Mouse (Mus musculus) left cerebral cortex, adult 18-20 months (tissue): ENCODE data around the gene Rce1. TPM values are rescaled to one million over a fixed set of nuclear protein-coding genes. Genes with fewer than 3 reads are reported as not detected.
A peak's percentile ranks its signal among the peaks of the same experiment; 100 is the strongest.
"Not testable (repeated sequence)": the region's sequence is repeated elsewhere in the genome, so short reads cannot be mapped to it uniquely, and the experiment has no call there.

Experiments used
- DNase-seq, 2 experiments: peaks; one replicate each; pipeline ENCODE4 v3.0.0; 2021 to 2022; ENCODE audit warnings: low spot score in 2 of 2, mixed read lengths in 1 of 2
- total RNA-seq, 2 experiments: library from RNA; stranded (reverse); gene quantifications; 2 replicates each; pipeline ENCODE4 v1.2.3; 2021

The Rce1 gene
- total RNA-seq, 2 experiments from 2014 or later, result 27.3 to 27.7 TPM

DNA sequence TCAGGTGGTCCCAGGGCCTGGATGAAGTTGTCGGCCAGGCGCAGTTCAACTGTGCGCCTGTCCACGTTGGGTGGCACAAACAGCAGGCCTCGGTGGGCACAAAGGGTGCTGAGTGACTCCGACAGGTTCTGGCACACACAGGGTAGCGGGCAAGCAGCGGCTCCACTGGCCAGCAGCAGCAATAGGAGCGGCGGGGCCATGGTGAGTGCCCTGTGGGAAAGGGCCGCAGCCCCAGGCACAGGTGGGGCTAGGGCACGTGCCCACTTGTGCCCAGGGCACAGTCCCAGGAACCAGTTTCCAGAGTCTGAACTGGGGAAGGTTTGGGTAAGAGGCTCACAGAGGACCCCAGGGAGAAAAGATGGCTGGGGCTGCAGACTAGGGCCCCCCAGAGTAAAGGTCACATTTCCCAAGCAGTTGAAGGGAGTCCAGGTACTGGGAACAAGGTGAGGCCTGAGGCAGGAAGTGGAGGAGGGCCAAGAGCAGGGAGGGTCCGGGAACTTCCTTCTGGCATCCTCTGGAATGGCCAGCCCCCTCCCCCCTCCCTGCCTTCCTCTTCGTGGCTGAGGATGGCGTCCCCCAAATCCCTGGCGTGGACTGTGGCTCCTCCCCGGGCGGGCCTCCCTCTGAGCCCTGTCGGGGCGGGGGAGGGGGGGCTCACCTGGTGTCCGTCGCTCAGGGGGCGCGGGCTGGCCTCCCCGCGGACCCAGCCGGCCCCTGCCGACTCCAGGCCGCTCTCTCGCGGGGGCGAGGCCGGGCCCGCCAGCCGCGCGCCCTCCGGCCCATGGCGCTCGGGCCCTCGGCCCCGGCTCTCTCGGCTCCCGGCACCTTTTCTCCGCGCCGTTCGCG, 10.9 kb downstream of the Rce1 start:
- DNase-seq, result no peak

- no peak for DNase-seq
Observed at GRCm38 (mm10) chr19:4613464-4614304, 11.8 kb downstream of the Rce1 start.

DNA sequence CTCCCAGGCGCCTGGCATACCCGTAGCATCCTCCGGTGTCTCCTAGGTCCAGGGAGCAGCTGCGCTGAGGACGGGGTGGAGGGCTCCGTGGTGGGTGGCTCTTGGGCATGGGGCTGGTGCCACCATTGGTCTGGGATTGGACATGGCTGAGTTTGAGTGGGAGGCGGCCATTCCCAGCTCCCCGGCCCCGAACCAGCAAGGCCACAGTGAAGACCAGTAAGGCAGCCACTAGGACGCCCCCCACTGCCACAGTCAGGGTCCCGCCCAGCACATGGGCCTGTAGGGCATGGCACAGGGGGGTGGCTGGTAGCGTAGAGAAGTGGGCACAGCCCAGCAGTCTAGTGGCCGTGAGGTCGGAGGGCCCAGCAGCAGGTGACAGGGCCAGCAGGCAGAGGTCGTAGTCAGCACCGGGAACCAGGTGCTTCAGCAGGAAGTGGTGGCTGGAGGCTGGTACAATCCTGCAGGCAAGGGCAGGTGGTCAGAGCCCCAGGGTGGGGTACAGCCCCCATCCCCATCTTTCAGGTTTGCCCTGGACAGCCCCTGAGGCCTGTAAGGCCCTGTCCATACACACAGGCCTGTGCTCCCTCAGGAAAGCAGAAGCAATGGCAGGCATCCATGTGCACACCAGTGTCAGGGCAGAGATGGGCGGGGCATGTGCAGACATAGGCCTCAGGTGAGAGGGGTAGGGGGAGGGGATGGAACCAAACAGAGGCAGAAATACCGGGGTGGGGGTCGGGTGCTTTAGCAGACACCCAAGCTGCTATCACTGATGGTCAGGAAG, 13.1 kb downstream of the Rce1 start:
- no peak for DNase-seq

DNA sequence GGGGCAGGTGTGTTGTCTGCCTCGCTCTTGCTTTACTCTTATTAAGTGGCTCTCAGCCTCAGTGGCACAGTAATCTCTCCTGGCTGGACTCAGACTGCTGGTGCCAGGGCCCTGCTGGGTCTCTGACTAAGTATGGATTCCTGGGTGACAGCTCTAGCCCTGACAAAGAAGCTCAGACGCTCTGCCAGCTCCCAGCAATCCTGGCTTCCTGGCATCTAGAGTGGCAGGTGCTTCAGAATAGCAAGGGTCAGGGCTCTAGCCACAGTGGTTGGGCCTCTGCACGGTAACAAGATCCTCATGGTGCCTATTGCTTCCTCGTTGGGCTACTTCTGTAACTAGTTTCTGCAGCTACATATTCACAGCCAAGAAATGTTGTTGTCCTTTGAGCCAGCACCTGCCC, 15.3 kb downstream of the Rce1 start:
- no peak for DNase-seq

DNA sequence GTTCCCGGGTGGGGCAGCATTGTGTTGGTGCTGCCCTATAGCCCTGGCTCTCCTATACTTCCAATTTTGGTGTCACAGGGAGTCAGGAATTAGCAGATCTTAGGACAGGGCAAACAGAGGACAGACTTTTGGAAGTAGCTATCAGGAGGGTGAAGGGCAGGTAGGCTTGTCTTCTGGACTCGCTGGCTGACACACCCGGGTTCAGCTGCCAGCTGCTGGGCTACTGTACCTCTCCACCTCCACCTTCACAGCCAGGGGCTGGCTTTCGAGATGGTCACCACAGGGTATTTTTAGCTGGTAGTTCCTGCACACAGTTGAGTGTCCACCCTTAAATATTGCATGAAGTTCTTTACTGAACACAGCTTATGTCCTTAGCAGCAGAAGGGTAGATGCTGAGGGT, 16.9 kb downstream of the Rce1 start:
- DNase-seq, result no peak

DNA sequence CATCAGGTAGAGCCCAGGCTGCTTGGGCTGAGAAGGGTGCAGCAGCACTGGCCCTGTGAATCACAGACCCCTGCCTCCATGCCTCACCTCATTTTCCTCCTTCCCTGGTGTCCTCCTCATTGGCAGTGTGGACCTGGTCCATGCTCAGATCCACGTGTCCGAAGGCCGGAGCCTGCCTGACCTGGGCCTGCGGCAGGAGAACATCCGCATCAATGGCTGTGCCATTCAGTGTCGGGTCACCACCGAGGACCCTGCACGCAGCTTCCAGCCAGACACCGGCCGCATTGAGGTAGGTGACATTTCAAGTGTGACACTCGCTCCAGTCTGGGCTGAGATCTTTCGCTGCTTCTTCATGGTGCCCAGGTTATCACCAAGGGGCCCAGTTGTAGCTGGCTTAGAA, 18.0 kb downstream of the Rce1 start:
- DNase-seq, result no peak

GRCm38 (mm10) chr19:4605654-4606053, 19.8 kb downstream of the Rce1 start:
- no peak for DNase-seq

- DNase-seq, result no peak
Observed at GRCm38 (mm10) chr19:4603801-4604723, 21.4 kb downstream of the Rce1 start.

DNA sequence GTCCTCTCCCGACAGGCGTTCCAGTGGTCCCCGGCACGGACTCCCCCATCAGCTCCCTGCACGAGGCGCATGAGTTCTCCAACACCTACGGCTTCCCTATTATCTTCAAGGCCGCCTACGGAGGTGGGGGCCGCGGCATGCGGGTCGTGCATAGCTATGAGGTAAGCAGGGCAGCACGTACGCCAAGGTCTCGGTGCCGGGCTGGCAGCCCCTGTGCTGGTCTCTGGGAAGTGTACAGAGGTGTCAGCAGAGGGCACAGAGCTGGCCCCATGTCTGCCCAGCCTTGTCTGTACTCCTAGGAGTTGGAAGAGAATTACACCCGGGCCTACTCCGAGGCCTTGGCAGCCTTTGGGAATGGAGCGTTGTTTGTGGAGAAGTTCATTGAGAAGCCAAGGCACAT, 23.0 kb downstream of the Rce1 start:
- no peak for DNase-seq

DNA sequence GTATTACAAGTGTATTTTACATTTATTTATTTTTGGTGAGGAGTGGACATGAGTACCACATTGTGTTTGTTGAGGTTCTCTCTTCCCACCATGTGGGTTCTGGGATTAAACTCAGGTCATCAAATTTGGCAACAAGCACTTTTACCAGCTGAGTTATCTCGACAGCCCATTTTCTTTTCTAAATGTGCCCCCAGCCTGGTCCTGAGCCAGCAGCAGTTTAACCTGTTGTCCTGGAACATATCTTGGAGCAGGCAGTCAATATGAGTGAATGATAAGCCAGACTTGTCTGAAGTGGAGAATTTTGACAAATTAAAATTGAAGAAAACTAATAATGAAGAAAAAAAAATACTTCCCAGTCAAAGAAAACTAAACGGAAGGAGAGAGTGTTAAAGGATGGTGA, 29.4 kb downstream of the Rce1 start:
- no peak for DNase-seq

GRCm38 (mm10) chr19:4593792-4594522, 31.5 kb downstream of the Rce1 start:
- DNase-seq, result no peak

GRCm38 (mm10) chr19:4590025-4590424, 35.4 kb downstream of the Rce1 start:
- no peak for DNase-seq

GRCm38 (mm10) chr19:4589081-4589480, 36.4 kb downstream of the Rce1 start:
- no peak for DNase-seq

- no peak for DNase-seq
Observed at GRCm38 (mm10) chr19:4588430-4588829, 37.0 kb downstream of the Rce1 start.

- DNase-seq, result peak; percentile 32 to 49
Observed at GRCm38 (mm10) chr19:4587426-4587825, 38.0 kb downstream of the Rce1 start.

GRCm38 (mm10) chr19:4586783-4587182, 38.7 kb downstream of the Rce1 start:
- not testable (repeated sequence) for DNase-seq

- DNase-seq, result no peak
Observed at GRCm38 (mm10) chr19:4583856-4584255, 41.6 kb downstream of the Rce1 start.

DNA sequence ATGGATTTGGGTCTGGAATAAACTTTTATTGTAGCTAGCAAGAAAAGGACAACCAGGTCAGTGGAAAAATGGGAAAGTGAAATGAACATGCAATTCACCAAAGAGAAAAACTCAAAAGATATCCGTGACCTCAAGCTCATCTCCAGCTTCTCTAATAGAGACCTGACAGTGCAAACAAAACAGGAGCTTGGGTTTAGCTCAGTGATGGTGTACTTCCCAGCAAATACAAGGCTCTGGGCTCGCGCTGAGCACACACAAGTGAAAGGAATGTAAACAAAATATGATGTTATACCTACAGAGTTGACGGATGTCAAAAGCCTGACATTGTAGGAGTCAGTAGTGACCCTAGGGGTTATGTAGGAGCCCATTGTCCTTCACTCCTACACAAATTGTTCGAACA, 46.1 kb downstream of the Rce1 start:
- no peak for DNase-seq

DNA sequence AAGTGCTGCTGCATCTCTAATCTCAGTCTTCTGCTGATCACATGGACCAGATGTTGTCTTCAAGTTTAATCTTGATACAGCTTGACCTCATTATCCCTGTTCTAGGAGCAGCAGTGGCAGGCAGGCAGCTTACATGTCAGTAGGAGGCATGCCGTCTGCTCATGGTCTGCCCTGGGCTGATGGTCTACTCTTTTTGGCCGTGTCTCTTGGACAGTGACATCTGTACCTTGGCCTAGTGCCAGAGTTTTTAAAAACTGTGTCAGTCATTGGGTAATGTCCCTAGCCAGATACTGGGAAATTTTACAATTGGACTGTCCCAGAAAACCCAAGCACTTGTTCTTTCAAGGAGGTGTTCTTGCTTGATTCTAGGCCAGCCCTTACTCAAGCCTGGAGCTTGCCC, 46.6 kb downstream of the Rce1 start:
- no peak for DNase-seq

GRCm38 (mm10) chr19:4573241-4573640, 52.2 kb downstream of the Rce1 start:
- DNase-seq, result no peak
